Mouse (Mus musculus) MEL (cell line): ENCODE results near the gene Plaur. TPM values are rescaled to one million over a fixed set of nuclear protein-coding genes. Genes with fewer than 3 reads are reported as not detected.
A peak's percentile ranks its signal among the peaks of the same experiment; 100 is the strongest.

Source experiments
- DNase-seq: peaks from one replicate; pipeline ENCODE4 v3.0.0; 2011; ENCODE audit warnings: low read depth, low spot score
- H3K27ac ChIP-seq: 2 replicates; pipeline ENCODE4 v1.5.1; 2012; ENCODE audit warnings: low read depth, mild to moderate bottlenecking, control low read depth, low read length, moderate library complexity; ENCODE audit not compliant: control insufficient read depth
- H3K27me3 ChIP-seq, 2 experiments: fragments of 150-350 bp in 1 of 2; sonication (generic) in 1 of 2; 2 replicates each; pipeline ENCODE4 v1.6.1; 2012; ENCODE audit warnings: low read length in 2 of 2, mild to moderate bottlenecking in 2 of 2, improper control_type of control experiment in 1 of 2, moderate library complexity in 1 of 2; ENCODE audit not compliant: insufficient read depth in 2 of 2, control insufficient read depth in 1 of 2
- H3K36me3 ChIP-seq, 2 experiments: 2 replicates each; pipeline ENCODE4 v1.6.1; 2012 to 2014; ENCODE audit warnings: low read length in 2 of 2, improper control_type of control experiment in 1 of 2, inconsistent platforms in 1 of 2, mild to moderate bottlenecking in 1 of 2; ENCODE audit not compliant: insufficient read depth in 2 of 2, control insufficient read depth in 1 of 2
- H3K4me1 ChIP-seq, 2 experiments: fragments of 150-350 bp in 1 of 2; sonication (generic) in 1 of 2; 2 replicates each; pipeline ENCODE4 v1.6.1; 2012; ENCODE audit warnings: low read length in 2 of 2, improper control_type of control experiment in 1 of 2, mild to moderate bottlenecking in 1 of 2; ENCODE audit not compliant: insufficient read depth in 2 of 2, control insufficient read depth in 1 of 2
- H3K4me3 ChIP-seq, 2 experiments: fragments of 150-350 bp in 1 of 2; sonication (generic) in 1 of 2; 2 replicates each; pipeline ENCODE4 v1.5.1; 2012; ENCODE audit warnings: low read depth in 2 of 2, low read length in 2 of 2, mild to moderate bottlenecking in 2 of 2, moderate library complexity in 2 of 2, control low read depth in 1 of 2, improper control_type of control experiment in 1 of 2; ENCODE audit not compliant: control insufficient read depth in 1 of 2, insufficient read depth in 1 of 2
- H3K79me2 ChIP-seq: 2 replicates; pipeline ENCODE4 v1.6.1; 2012; ENCODE audit warnings: mild to moderate bottlenecking, low read length, moderate library complexity; ENCODE audit not compliant: control insufficient read depth, poor library complexity, insufficient read depth
- H3K9ac ChIP-seq: 2 replicates; pipeline ENCODE4 v1.6.1; 2012; ENCODE audit warnings: low read depth, mild to moderate bottlenecking, control low read depth, low read length, moderate library complexity; ENCODE audit not compliant: control insufficient read depth, poor library complexity, severe bottlenecking
- H3K9me3 ChIP-seq: fragments of 150-350 bp; sonication (generic); replicated peaks from 2 replicates; pipeline ENCODE4 v1.6.1; 2012; ENCODE audit warnings: mild to moderate bottlenecking, low read length, improper control_type of control experiment, moderate library complexity; ENCODE audit not compliant: insufficient read depth
- CTCF ChIP-seq, 3 experiments: IDR thresholded peaks in 2 of 3; conservative IDR thresholded peaks in 1 of 3; 2 replicates each; pipeline ENCODE4 v1.5.1; 2011 to 2012; ENCODE audit warnings: low read length in 3 of 3, low read depth in 2 of 3, mild to moderate bottlenecking in 2 of 3, improper control_type of control experiment in 1 of 3, inconsistent platforms in 1 of 3, mixed read lengths in 1 of 3, moderate library complexity in 1 of 3; ENCODE audit not compliant: control insufficient read depth in 1 of 3, insufficient read depth in 1 of 3, poor library complexity in 1 of 3, severe bottlenecking in 1 of 3
- RAD21 ChIP-seq: IDR thresholded peaks from 2 replicates; pipeline ENCODE4 v1.6.1; 2011; ENCODE audit warnings: mild to moderate bottlenecking, low read depth, low read length, improper control_type of control experiment
- SMC3 ChIP-seq: IDR thresholded peaks from 2 replicates; pipeline ENCODE4 v1.6.1; 2011; ENCODE audit warnings: low read depth, low read length, improper control_type of control experiment
- polyA plus RNA-seq, 2 experiments: library from polyadenylated mRNA; stranded (reverse) in 1 of 2; unstranded in 1 of 2; fragments of >175 nt in 1 of 2; fragments of >200 nt in 1 of 2; gene quantifications; 2 replicates each; pipeline versions ENCODE4 v1.2.1 to v1.2.4; 2012; ENCODE audit warnings: low replicate concordance in 2 of 2, low read depth in 1 of 2; ENCODE audit not compliant: insufficient read length in 2 of 2, insufficient read depth in 1 of 2, missing spikeins in 1 of 2
- total RNA-seq: library from RNA; depleted of rRNA; stranded (reverse); fragments of 300-350 nt; gene quantifications from 2 replicates; pipeline ENCODE4 v1.2.3, GENCODE M21; 2012; rRNA removed

The Plaur gene
- total and polyA plus RNA-seq, 3 experiments, result 8.6 to 9.7 TPM; not detected in 1

- peak in 1 of 3 experiments; percentile 48; a peak in 2 of 6 replicates for TF ChIP-seq CTCF (IDR thresholded peaks at IDR 0.05 in 2 of 3, conservative IDR thresholded peaks at IDR 0.05 in 1 of 3; ENCODE audit: control insufficient read depth in 1 of 3, insufficient read depth in 1 of 3, low read depth in 2 of 3, low read length in 3 of 3, poor library complexity in 1 of 3, severe bottlenecking in 1 of 3)
- TF ChIP-seq SMC3, result peak; percentile 21; the same call in 1 of the 2 replicates
- no peak for TF ChIP-seq RAD21
- Histone ChIP-seq H3K27me3 (peaks cover 0 to 2% of the 10 kb centered on the region in 2 experiments; a peak in 1 of 4 replicates), H3K79me2 (no peaks in the 10 kb centered on the region), H3K36me3 (peaks cover 0 to 14% of the 10 kb centered on the region in 2 experiments; a peak in 2 of 4 replicates), H3K4me1 (peaks cover 2 to 19% of the 10 kb centered on the region in 2 experiments), H3K9ac (no peak overlapping the region), H3K9me3 (no peaks in the 10 kb centered on the region), H3K4me3 (no peak overlapping the region), H3K27ac (no peak overlapping the region)
- peak; percentile 24 for DNase-seq
Observed at GRCm38 (mm10) chr7:24524978-24525377, 62.7 kb downstream of the Plaur start.

Other genes starting within 250 kb of the Plaur start
- gene Zfp109, start 224.9 kb upstream of the Plaur start, total RNA-seq, result not detected in 2 replicates
- not detected for gene Zfp109, start 224.9 kb upstream of the Plaur start, polyA plus RNA-seq
- gene Zfp108, start 207.7 kb upstream of the Plaur start, total RNA-seq, result not detected in 2 replicates
- not detected for gene Zfp108, start 207.7 kb upstream of the Plaur start, polyA plus RNA-seq
- not detected in 2 replicates for gene Zfp93, start 192.1 kb upstream of the Plaur start, total RNA-seq
- gene Zfp93, start 192.1 kb upstream of the Plaur start, polyA plus RNA-seq, result not detected
- 9.2 and 9.9 TPM in 2 replicates for gene Zfp61, start 161.3 kb upstream of the Plaur start, total RNA-seq
- gene Zfp61, start 161.3 kb upstream of the Plaur start, polyA plus RNA-seq, result 10 to 100 TPM in 1 of 2 experiments, not detected in 1; 15.3 TPM
- 5.9 and 6.9 TPM in 2 replicates for gene Zfp94, start 145.8 kb upstream of the Plaur start, total RNA-seq
- gene Zfp94, start 145.8 kb upstream of the Plaur start, polyA plus RNA-seq, result 1 to 10 TPM in 1 of 2 experiments, not detected in 1; 5.9 TPM
- gene Tescl, start 128.5 kb upstream of the Plaur start, total RNA-seq, result not detected in 2 replicates
- not detected for gene Tescl, start 128.5 kb upstream of the Plaur start, polyA plus RNA-seq
- gene Lypd5, start 113.3 kb upstream of the Plaur start, total RNA-seq, result not detected in 2 replicates
- not detected for gene Lypd5, start 113.3 kb upstream of the Plaur start, polyA plus RNA-seq
- 175 and 256 TPM in 2 replicates for gene Kcnn4, start 92.2 kb upstream of the Plaur start, total RNA-seq
- 100 to 1,000 TPM in 1 of 2 experiments, not detected in 1; 188 TPM for gene Kcnn4, start 92.2 kb upstream of the Plaur start, polyA plus RNA-seq
- gene Smg9, start 62.9 kb upstream of the Plaur start, total RNA-seq, result 47.5 and 54.6 TPM in 2 replicates
- gene Smg9, start 62.9 kb upstream of the Plaur start, polyA plus RNA-seq, result 10 to 100 TPM in 1 of 2 experiments, not detected in 1; 95.3 TPM
- gene Irgc1, start 10.2 kb upstream of the Plaur start, total RNA-seq, result not detected in 2 replicates
- not detected for gene Irgc1, start 10.2 kb upstream of the Plaur start, polyA plus RNA-seq
- gene Cadm4, start 19.5 kb downstream of the Plaur start, total RNA-seq, result 0.12 and 0.16 TPM in 2 replicates
- gene Cadm4, start 19.5 kb downstream of the Plaur start, polyA plus RNA-seq, result under 1 TPM in 1 of 2 experiments, not detected in 1; 0.38 TPM
- 10.3 and 12.4 TPM in 2 replicates for gene Zfp428, start 44.5 kb downstream of the Plaur start, total RNA-seq
- gene Zfp428, start 44.5 kb downstream of the Plaur start, polyA plus RNA-seq, result 10 to 100 TPM in 1 of 2 experiments, not detected in 1; 16.4 TPM
- gene AC161166.1, start 50.0 kb downstream of the Plaur start, total RNA-seq, result not detected in 2 replicates
- under 1 TPM in 1 of 2 experiments, not detected in 1; 0.13 TPM for gene AC161166.1, start 50.0 kb downstream of the Plaur start, polyA plus RNA-seq
- 3.6 and 4.7 TPM in 2 replicates for gene Irgq, start 68.2 kb downstream of the Plaur start, total RNA-seq
- gene Irgq, start 68.2 kb downstream of the Plaur start, polyA plus RNA-seq, result 1 to 10 TPM in 1 of 2 experiments, not detected in 1; 5.8 TPM
- gene Pinlyp, start 83.6 kb downstream of the Plaur start, total RNA-seq, result not detected in 2 replicates
- not detected for gene Pinlyp, start 83.6 kb downstream of the Plaur start, polyA plus RNA-seq
- gene Xrcc1, start 83.8 kb downstream of the Plaur start, total RNA-seq, result 84.4 and 97.4 TPM in 2 replicates
- 100 to 1,000 TPM; 101 to 574 TPM for gene Xrcc1, start 83.8 kb downstream of the Plaur start, polyA plus RNA-seq
- gene Ethe1, start 125.1 kb downstream of the Plaur start, total RNA-seq, result 17.8 and 21.0 TPM in 2 replicates
- 10 to 100 TPM in 1 of 2 experiments, not detected in 1; 33.3 TPM for gene Ethe1, start 125.1 kb downstream of the Plaur start, polyA plus RNA-seq
- gene Zfp575, start 125.2 kb downstream of the Plaur start, total RNA-seq, result 0.26 and 0.58 TPM in 2 replicates
- under 1 TPM in 1 of 2 experiments, not detected in 1; 0.50 TPM for gene Zfp575, start 125.2 kb downstream of the Plaur start, polyA plus RNA-seq
- gene Phldb3, start 148.3 kb downstream of the Plaur start, total RNA-seq, result 6.0 and 6.4 TPM in 2 replicates
- gene Phldb3, start 148.3 kb downstream of the Plaur start, polyA plus RNA-seq, result 10 to 100 TPM in 1 of 2 experiments, not detected in 1; 10.8 TPM
- not detected in 2 replicates for gene Lypd3, start 174.1 kb downstream of the Plaur start, total RNA-seq
- not detected for gene Lypd3, start 174.1 kb downstream of the Plaur start, polyA plus RNA-seq
- 0.15 TPM in 1 of 2 replicates, not detected in the other for gene Tex101, start 214.2 kb downstream of the Plaur start, total RNA-seq
- gene Tex101, start 214.2 kb downstream of the Plaur start, polyA plus RNA-seq, result under 1 TPM in 1 of 2 experiments, not detected in 1; 0.08 TPM
- gene BC049730, start 246.8 kb downstream of the Plaur start, total RNA-seq, result not detected in 2 replicates
- gene BC049730, start 246.8 kb downstream of the Plaur start, polyA plus RNA-seq, result not detected